Mouse (Mus musculus) heart, postnatal 4 days (tissue): ENCODE data around the gene Tsnax. TPM values are rescaled to one million over a fixed set of nuclear protein-coding genes. Genes with fewer than 3 reads are reported as not detected.

Experiments
- DNase-seq: peaks from one replicate; pipeline ENCODE4 v3.0.0; 2021
- total RNA-seq, 2 experiments: library from RNA; stranded (reverse); gene quantifications; 2 replicates each; pipeline ENCODE4 v1.2.3; 2021

The Tsnax gene
- total RNA-seq, 2 experiments from 2014 or later, result 71.1 to 77.9 TPM

DNA sequence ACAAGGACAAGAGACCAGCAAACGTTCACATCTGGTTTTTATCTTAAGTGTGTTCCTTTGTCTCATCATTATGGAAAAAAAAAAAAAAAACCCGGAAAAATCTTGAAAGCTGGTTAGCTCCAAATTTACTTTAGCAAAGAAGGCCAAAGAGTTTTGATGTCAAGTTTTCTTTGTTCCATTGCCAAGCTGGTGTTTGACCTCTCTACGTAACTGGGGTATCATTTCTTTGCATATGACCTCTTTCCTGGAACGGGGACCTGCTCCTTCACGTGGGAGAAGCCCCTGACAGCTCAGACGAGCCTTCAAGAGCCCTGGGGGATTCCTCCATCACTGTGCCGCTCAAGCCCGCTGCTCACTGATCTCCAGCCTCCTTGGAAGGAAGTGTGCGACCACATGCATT is 31.1 kb downstream of the Tsnax start:
- peak; percentile 41 for DNase-seq

DNA sequence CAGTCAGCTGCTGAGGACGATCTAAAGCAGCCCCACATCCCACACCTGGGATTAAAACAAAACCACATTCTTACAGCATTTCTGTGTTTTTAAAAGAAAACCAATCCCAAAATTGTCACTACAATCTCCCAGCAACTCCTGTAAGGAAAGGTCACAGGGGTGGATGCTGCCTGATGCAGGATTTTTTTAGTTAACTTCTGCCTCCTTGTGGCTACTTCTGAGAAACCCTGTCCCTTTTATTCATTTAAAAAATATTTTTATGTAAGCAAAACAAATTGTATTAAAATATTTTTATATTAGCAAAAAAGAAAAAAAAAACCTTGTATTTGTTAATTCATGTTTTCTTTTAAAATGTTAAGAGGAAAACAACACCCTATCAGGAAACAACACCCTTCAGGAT is 33.0 kb downstream of the Tsnax start:
- no peak for DNase-seq

DNA sequence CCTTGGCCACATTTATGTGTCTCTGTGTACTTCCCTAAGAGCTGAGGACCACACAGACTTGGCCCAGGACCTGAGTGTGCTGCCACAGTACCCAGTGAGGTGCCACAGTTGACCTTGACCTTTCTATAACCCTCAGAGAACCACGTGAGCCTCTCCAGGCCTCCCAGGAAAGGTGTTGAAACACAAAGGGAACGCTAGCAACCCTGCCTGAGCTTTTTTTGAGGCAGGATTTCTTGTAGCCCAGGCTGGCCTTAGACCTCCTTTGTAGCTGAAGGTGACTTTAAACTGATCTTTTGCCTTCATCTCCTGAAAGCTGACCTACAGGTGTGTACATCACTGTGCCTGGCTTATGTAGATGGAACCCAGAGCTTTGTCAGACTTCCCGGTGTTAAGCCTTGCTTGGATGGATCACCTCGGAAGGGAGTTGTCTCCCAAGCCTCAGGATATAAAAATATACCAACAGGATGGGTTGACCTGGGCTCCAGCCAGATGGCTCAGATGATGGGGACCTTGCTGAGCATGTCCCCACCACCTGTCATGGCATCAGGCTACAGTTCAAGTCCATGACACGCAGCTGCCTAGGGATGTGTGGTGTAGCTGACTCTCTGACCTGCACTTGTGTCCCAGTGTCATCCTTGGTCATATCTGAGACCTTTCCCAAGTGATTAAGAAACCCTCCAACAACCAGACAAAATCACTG is 36.4 kb downstream of the Tsnax start:
- DNase-seq, result no peak

DNA sequence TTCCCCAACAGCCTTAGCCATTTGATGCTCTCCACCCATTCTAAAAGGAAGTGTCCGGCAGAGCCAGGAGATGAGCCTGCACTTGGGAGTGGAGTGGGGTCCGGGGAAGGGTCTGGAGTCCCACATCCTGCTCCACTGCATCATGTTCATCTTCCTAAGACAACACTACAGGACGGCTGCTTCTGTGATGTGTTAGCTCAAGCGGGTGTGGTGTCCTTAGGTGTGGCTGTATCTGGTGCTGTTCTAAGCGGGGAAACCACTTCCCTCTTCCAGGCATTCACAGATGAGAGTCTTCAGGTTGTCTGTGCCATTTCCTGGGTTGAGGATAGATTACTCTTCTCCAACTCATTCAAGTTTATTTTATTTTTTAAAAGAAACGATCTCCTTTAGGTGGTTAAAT is 37.0 kb downstream of the Tsnax start:
- no peak for DNase-seq

DNA sequence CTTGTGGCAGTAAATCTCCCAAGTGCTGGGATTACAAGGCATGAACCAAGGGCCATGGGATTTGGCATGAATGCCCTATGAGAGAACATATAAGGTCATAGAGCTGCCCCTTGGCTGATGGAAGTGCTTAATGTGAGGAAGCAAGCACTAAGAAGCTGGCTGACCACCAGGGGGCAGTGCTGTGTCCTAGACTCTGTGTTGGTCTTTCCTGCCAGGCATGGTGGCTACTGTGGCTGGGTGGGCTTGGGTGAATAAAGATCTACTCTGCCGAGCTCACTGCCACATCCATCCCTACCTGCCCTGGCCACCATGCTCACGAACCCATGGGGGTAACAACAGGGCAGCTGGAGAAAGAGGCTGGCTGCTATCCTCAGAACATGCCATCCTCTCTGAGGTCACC is 39.2 kb downstream of the Tsnax start:
- peak; percentile 86 for DNase-seq

DNA sequence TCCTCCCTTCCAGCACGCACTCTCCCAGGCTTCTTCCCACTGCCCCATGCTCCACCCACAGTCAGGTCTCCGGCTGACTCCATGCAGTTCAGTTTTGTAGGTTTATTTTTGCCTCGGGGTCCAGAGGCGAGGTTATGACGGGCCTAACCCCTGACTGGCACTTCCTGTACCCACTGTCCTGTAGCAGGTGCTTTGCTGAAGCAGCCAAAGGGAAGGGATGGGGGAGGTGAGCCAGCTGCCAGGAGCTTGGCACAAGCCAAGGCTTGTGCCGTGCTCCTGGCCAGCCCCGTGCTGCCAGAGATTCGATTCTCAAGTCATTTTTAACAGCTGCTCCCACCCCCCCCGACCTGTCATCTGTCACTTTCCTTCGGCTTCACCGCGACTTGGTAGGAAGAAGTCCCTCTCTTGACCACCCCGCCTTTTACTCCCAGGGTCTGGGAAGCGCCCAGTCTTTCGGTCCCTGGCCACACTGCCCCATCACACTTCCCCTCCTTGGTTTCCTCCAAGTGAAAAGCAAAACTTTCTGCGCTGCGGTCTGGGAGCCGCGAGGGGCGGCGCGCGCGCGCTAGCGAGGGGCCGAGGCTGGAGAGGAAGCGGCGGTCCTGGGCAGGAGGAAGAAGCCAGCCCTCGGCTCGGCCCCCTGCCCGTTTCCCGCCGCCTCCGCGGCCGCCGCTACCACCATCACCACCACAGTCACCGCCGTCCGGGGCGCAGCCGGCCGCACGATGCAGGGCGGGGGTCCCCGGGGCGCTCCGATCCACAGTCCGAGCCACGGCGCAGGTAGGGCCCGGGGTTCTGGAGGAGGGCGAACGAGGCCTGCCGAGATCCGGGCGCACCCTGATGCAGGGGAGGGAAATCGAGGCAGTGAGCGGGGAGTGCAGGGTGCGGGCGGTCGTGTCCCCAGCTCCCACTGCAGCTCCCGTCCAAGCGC is 41.0 kb downstream of the Tsnax start, which contains the start of gene Disc1:
Disc1 (plus strand) TSS at position 691 of the 931 bp plus-strand sequence.
- peak; percentile 65 for DNase-seq

DNA sequence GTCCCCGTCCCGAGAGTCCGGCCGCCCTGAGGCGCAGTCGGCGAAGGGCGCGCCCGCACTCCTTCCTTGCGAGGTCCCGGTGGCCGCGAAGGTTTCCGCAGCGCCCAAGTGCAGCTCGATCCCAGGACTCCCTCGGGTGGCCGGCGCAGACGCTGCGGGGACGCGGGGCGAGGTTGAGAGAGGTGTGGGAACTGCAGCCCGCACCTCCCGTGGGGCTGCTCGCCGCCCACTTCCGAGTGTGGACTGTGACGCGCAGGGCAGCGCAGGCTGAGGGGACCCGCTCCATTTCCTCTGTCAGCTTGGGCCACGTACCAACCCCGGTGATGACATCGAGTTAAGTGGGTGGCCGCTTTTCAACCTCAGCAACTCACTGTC is 41.6 kb downstream of the Tsnax start:
- peak; percentile 74 for DNase-seq

DNA sequence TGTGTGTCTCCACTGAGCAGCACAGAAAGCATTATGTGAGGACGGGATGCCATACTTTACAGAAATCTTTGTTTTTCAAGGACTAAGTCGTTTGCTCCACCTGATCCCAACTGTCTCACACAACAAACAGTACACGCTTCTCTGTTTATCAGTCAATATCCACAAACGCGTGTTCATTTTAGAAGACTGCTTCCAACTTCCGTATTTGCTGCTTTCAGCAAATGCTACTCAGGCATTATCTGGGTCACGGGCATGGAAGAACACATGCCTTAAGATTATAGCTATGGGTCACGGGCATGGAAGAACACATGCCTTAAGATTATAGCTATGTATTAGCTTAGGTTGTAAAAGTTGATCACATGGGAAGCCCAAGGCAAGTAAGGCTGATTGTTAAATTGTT is 48.1 kb downstream of the Tsnax start:
- DNase-seq, result no peak

DNA sequence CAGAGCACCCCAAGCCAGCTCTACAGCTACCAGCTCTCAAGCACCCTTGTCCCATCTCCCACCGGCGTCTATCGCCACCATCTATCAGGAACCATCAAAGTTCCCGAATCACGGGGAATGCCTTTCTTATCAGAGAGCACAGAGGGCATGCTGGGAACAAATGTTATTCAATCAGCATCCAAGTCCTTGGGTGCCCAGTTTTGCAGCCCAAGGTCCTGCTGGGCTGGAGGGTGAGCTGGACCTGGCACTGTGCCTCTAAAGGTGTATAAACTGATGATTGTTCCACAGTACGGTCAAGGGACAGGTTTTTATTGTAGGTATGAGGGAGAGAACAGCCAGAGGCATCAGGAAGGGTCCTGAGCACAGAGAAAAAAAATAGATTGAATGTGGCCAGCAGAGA is 52.8 kb downstream of the Tsnax start:
- DNase-seq, result no peak

DNA sequence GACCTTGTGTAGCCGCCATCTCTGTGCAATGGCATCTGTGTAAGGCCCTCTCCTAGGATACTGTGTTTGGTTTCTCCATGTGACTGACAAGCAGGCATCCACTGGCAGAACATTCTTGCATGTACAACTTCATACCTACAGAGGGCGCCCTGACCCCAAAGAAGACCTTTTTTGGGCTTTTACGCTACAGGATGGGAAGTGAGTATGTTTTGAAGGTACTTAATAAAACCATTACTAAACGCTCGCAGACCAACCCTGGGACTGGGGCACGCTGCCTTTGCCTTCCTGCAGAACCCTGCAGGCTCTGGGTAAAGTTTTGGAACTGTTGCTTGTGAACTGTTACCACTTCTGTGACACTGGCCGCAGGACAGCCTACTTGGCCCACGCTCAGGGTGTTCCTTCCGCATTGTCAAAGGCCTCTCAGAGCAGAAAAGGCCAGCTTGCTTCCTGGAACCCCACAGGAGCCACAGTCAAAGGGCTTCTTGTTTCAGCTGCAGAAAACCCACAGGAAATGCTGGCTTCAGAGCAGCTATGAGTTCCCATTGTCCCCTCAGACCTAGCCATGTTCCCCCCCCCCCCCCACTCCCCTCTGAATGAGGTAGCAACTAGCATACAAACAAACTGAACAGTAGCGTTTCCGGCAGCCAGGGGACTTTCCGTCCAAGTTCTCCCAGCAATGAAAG is 54.3 kb downstream of the Tsnax start:
- peak; percentile 78 for DNase-seq

DNA sequence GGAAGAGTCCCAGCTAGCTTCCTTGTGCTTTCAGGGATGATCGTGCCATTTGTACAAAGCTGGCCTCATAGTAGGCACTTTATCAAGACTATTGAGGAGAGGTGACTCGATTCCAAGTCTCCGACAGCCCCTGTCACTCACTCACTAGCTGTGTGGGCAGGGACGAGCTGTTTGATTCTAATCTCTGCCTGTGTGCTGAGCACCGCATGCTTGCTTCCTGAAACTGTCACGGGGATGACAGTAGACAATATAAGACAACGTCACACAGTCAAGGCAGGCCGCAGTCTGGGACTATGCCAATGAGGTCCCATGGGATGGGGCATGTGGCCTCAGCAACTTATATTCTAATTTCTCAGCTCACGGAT is 54.8 kb downstream of the Tsnax start:
- DNase-seq, result peak; percentile 73

DNA sequence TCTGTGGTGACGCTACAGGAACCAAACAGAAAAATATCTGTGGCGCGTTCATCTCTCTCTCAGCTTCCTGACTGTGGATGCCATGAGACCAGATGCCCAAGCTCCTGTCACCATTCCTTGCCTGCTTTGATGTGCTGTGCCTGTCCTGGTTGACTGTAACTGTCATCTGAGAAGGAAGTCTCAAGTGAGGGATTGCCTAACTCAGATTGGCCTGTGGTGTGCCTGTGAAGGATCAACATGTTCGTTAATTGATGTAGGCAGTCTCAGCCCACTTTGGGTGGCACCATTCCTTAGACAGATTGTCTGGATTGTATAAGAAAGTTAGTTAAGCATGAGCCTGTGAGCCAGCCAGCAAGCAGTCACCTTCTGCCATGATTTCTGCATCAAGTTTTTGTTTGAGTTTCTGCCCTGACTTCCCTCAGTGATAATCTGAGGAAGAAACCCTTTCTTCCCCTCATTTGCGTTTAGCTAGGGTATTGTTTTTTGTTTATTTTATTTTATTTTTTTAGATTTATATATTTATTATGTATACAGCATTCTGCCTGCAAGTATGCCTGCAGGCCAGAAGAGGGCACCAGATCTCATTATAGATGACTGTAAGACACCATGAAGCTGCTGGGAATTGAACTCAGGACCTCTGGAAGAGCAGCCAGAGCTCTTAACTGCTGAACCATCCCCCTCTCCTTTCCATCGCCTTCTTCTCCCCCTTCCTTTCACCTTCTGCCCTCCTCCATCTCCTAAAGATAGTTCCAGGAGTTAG is 55.5 kb downstream of the Tsnax start:
- DNase-seq, result no peak

DNA sequence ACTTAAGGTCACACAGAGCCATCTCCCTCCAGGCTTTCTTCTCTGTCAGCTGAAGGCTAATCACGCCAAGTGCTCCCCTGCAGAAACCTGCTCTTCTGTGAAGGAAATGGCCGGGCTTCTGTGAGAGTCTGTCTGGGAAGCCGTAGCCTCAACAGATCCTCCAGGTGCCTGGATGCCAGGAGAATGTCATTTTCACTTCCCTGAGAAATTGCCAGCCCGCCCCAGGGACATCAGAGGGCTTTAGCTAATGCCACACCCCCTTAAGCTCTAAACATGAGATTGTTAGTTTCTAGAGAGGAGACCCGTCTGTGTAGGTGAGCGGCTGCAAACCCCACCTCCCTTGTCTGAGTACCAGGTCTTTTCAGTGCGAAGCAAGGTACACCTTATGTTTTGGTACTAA is 56.5 kb downstream of the Tsnax start:
- DNase-seq, result no peak

DNA sequence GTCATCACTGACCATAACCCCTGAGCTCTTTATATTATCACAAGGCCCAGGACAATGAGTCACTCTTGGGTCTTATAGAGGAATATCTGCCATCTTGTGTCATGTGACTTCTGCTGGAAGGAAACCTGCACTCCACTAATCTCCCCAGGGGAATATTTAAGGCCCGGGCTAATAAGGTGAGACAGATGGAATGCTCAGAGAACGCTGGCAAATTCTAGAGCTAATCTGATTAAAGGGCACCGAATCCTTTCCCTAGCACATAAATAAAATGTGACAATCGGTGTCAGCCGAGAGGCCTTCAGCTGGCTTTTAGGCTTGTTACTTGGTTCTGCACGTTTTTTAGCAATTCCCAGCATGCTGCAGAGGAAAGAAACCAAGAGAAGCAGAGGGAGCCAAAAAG is 56.9 kb downstream of the Tsnax start:
- DNase-seq, result no peak

DNA sequence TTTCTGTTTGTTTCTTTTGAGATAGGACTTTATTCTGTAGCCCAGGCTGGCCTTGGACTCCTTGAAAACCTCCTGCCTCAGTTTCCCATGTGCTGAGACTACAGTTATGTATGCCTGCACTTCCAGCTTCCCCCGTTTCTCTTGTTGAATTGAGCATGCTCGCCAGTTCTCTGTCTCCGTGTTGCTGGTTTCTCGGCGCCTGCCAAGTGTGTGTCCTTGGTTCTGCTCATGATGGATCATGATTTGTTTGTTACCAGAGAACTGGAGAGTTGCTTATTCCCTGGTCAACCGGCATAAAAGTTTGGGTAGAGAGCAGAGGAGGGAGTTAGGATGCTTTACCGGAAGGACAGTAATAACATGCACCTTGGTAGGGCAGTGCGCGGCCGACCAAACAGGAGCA is 61.3 kb downstream of the Tsnax start:
- DNase-seq, result no peak

DNA sequence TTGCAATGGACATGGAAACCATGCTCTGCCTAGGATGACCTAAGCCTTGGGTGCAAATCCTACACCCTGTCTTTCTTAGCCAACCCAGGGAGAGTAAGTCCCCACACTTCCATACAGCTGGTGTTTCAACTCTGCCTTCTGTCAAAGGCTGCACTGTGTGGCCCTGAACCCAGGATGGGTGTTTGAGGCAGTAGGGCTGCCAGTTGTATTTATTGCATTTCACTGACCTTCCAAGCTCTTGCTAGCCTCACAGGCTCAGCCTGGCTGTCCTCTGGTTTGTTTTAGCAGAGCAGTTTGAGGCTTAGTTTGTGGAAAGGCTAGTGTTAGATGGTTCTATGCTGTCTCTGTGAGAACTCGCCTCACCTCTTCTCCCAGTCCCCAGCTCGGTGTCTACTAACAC is 61.8 kb downstream of the Tsnax start:
- no peak for DNase-seq

DNA sequence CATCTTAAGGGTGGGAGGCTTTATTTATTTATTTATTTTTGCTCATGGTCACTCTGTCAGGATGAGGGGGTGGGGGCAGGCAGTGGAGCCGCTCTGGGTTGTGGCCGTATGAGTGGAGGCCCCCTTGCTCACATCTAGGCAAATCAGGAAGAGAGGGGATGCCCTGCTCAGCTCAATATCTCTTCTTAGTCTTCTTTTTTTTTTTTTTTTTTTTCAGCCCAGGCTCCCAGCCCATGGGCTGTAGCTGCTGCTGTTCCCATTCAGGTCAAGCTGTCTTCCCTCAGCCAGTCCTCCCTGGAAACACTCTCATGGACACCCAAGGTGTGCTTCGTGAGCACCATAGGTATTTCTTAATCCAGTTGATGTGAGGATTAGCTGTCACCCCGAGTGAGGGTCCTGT is 62.6 kb downstream of the Tsnax start:
- DNase-seq, result no peak

DNA sequence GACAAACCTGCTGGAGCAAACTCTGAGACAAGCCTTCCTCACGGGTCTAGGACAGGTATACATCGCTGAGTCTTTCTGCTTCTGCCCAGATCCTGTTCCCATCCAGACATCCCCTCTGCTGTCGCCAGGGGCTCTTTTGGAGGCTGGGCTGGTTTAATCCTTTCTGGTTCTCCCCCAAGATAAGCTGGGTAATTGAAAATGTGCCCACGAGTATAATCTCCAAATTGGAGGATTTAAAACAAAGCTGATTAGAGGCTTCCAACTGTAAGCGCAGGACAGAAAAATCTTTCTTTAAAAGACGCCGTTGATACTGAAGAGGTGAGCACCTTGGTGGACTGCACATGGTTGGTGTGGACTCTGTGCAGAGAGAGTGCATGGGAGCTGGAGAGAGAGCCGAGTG is 64.5 kb downstream of the Tsnax start:
- no peak for DNase-seq

DNA sequence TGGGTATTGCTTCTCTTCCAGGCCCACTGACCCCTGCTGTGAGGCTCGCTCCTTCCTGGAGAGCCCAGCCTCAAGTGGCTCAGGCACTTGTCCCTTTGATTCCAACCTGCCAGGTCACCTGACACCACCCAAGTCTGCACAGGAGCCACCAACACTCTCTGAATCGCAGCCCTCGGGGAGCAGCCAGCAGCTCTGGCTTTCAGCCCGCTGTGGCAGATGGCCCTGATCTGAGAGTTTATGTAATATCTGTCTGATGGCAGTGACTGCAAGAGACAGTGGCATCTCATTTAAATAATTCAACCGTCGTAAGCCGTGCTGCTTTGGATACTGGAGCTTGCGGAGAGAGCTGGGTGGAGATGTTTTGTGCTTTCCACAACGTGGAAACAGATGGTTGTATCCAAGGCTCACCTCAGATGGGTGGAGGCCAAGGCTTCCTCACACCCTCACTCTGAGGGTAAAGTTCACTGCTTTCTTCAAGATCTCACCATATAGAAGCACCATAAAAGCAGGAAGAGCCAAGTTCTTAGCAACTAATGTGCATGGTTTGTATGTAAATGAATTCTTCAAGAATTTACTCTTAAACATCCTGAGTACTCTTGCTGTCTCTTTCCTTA is 66.1 kb downstream of the Tsnax start:
- peak; percentile 43 for DNase-seq

DNA sequence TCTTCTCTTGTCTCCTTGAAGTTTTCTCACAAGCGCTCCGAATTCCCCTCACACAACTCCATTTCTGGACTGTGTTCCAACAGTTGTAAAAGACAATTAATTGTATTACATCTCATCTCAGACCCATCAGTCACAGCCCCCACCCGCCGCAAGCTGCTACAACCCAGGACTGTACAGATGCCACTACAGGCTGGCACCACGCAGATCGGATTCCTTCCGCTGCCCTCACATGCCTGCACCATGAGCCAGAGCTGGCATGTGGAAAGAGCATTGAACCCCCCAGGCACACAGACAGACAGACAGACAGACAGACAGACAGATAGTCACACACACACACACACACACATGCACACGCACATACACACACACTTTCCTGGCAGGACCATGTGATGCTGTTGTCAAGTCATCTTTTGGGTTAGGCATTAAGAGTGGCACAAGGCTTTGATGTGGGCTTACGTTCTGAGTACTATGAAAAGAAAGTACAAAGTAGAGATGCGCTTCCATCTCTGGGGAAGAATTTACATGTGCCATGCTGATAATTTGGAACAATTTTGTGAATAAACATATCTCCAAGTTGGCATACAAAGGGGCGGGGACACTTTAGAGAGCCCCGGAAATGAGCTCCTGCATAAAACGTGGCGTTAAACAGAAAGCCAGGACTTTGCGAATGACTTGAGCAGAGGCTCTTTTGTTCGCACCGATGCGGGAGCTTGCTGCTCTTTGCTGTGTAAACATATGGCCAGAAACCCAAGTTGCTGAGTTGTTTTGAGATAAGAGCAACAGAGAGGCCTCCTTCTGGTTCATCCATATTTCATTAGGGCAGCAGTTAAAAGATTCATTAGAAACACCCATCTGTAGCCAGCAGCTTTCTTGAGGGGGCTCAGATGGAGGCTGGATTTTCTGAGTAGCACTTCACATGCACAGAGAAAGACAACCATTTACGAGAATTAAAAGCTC is 67.9 kb downstream of the Tsnax start:
- DNase-seq, result no peak

DNA sequence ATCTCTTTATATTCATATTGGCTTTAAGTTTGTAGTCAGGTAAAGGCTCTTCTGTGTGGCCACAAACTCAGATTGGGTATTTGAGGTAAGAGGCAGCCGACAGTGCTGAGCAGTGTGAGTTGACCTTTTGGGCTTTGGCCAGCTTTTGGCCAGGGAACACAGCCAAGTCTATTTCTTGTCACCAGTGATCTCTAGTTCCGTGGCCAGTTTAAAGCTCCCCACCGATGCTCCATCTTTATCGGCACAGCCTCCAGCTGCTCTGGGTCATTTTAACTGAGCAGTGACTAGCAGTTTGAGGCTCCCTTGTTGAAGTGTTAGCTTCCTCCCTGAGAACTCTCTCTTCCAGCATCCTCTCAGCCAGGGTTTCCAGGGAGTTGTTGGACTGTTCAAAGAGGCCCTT is 70.9 kb downstream of the Tsnax start:
- peak; percentile 75 for DNase-seq
